Mouse (Mus musculus) intestine, postnatal 0 days (tissue): ENCODE results near the gene Hivep1. TPM values are rescaled to one million over a fixed set of nuclear protein-coding genes. Genes with fewer than 3 reads are reported as not detected.
A peak's percentile ranks its signal among the peaks of the same experiment; 100 is the strongest.

Experiments
- ATAC-seq: fragments of 200-750 bp; cut with Nextera tagmentation; 2 replicates; pipeline ENCODE4 v1.8.0; 2017; ENCODE audit warnings: mild to moderate bottlenecking, moderate TSS enrichment, moderate library complexity
- H3K27ac ChIP-seq: fragments of 300-500 bp; sonication (generic); 2 replicates; pipeline ENCODE4 v1.5.1; 2014; ENCODE audit warnings: mild to moderate bottlenecking, low read depth, low read length, moderate library complexity
- H3K27me3 ChIP-seq: fragments of 300-500 bp; sonication (generic); replicated peaks from 2 replicates; pipeline ENCODE4 v1.6.1; 2014; ENCODE audit warnings: low read length, mixed read lengths; ENCODE audit not compliant: control insufficient read depth, insufficient read depth
- H3K36me3 ChIP-seq: fragments of 300-500 bp; sonication (generic); 2 replicates; pipeline ENCODE4 v1.6.1; 2014; ENCODE audit warnings: mild to moderate bottlenecking, moderate library complexity; ENCODE audit not compliant: control insufficient read depth, insufficient read depth
- H3K4me1 ChIP-seq: fragments of 300-500 bp; sonication (generic); replicated peaks from 2 replicates; pipeline ENCODE4 v1.6.1; 2014; ENCODE audit warnings: antibody characterized with exemption, low read length, mixed read lengths; ENCODE audit not compliant: control insufficient read depth, insufficient read depth
- H3K4me2 ChIP-seq: fragments of 300-500 bp; sonication (generic); replicated peaks from 2 replicates; pipeline ENCODE4 v1.6.1; 2014; ENCODE audit warnings: low read depth, mild to moderate bottlenecking, moderate library complexity
- H3K4me3 ChIP-seq: fragments of 300-500 bp; sonication (generic); 2 replicates; pipeline ENCODE4 v1.5.1; 2014; ENCODE audit warnings: low read depth, low read length
- H3K9ac ChIP-seq: fragments of 300-500 bp; sonication (generic); 2 replicates; pipeline ENCODE4 v1.6.1; 2014; ENCODE audit warnings: mild to moderate bottlenecking, low read depth, low read length
- H3K9me3 ChIP-seq: fragments of 300-500 bp; sonication (generic); 2 replicates; pipeline ENCODE4 v1.6.1; 2016; ENCODE audit warnings: mixed run types; ENCODE audit not compliant: control insufficient read depth
- CTCF ChIP-seq: sonication (generic); IDR thresholded peaks from 2 replicates; pipeline ENCODE4 v1.5.1; 2016; ENCODE audit warnings: low read depth, mild to moderate bottlenecking, control low read depth, antibody characterized with exemption, moderate library complexity
- WGBS: fragments of 180-500 bp; shearing (Covaris S2); extraction: QIAGEN DNeasy Blood & Tissue Kit; methylation state at CpG from one replicate; pipeline ENCODE4 v1.1.7; 2014; 5-methylcytosine and 5-hydroxymethylcytosine counted together
- polyA plus RNA-seq: library from polyadenylated mRNA; unstranded; fragments of >200 nt; fragmentation: Nextera tagmentation; extraction: Ambion mirVana; gene quantifications from 2 replicates; pipeline ENCODE4 v1.2.1, GENCODE M21; 2015

Hivep1 gene
- polyA plus RNA-seq, 1 experiment from 2014 or later, result 5.9 TPM

- Histone ChIP-seq H3K9me3 (no peaks in the 10 kb centered on the region), H3K4me3 (no peak overlapping the region), H3K4me1 (no peaks in the 10 kb centered on the region), H3K27me3 (no peaks in the 10 kb centered on the region), H3K9ac (no peak overlapping the region), H3K27ac (no peak overlapping the region), H3K36me3 (no peaks in the 10 kb centered on the region), H3K4me2 (no peak overlapping the region)
- no peak for TF ChIP-seq CTCF
- peak; percentile 36; the same call in 1 of the 2 replicates for ATAC-seq
- WGBS, result 51% methylated on average over 10 of the region's 10 CpGs
Observed at GRCm38 (mm10) chr13:42228849-42229248, 177.0 kb downstream of the Hivep1 start.

- Histone ChIP-seq H3K4me2 (no peak overlapping the region), H3K9ac (no peak overlapping the region), H3K27ac (no peak overlapping the region), H3K4me3 (no peak overlapping the region), H3K27me3 (no peaks in the 10 kb centered on the region), H3K4me1 (no peaks in the 10 kb centered on the region), H3K36me3 (no peaks in the 10 kb centered on the region), H3K9me3 (no peaks in the 10 kb centered on the region)
- ATAC-seq, result peak; percentile 47; the same call in 1 of the 2 replicates
- no peak for TF ChIP-seq CTCF
- WGBS, result 45% methylated on average over 9 of the region's 9 CpGs
Observed at GRCm38 (mm10) chr13:42233741-42234419, 182.1 kb downstream of the Hivep1 start.

DNA sequence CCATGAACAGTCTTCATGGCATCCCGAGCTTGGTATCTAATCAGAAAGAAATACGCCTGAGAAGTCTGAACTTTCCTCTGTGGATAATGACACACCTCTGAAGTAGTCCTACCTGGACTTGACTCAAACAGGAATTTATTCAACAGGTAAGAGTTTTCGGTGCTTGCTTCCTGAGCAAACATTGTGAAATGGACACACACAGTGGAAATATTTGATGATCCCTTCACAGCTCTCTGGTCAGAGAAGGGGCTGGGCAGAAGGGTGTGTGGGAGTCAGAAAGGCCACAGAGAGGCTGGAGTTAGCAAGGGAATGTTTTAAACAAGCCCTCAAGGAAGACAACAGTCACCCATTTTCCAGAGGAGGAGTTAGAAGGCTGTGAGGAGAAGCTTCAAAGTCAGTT is 186.7 kb downstream of the Hivep1 start:
- Histone ChIP-seq H3K4me3 (no peak overlapping the region), H3K9ac (no peak overlapping the region), H3K36me3 (no peaks in the 10 kb centered on the region), H3K27ac (no peak overlapping the region), H3K27me3 (no peaks in the 10 kb centered on the region), H3K4me1 (no peaks in the 10 kb centered on the region), H3K9me3 (no peaks in the 10 kb centered on the region), H3K4me2 (no peak overlapping the region)
- ATAC-seq, result no peak
- no peak for TF ChIP-seq CTCF
- WGBS, result 43% methylated on average over 3 of the region's 3 CpGs

- Histone ChIP-seq H3K27me3 (no peaks in the 10 kb centered on the region), H3K27ac (no peak overlapping the region), H3K4me2 (no peak overlapping the region), H3K9ac (no peak overlapping the region), H3K4me1 (no peaks in the 10 kb centered on the region), H3K36me3 (no peaks in the 10 kb centered on the region), H3K4me3 (no peak overlapping the region), H3K9me3 (no peaks in the 10 kb centered on the region)
- 64% methylated on average over 3 of the region's 3 CpGs for WGBS
- TF ChIP-seq CTCF, result no peak
- no peak for ATAC-seq
Observed at GRCm38 (mm10) chr13:42242131-42242530, 190.3 kb downstream of the Hivep1 start.

Other genes starting within 250 kb of the Hivep1 start
- gene Adtrp, start 204.3 kb upstream of the Hivep1 start, polyA plus RNA-seq, result 110 and 132 TPM in 2 replicates
- 4.4 and 4.8 TPM in 2 replicates for gene Edn1, start 249.5 kb downstream of the Hivep1 start, polyA plus RNA-seq